Mouse (Mus musculus): ENCODE results near the gene Trim59. TPM values are rescaled to one million over a fixed set of nuclear protein-coding genes. Genes with fewer than 3 reads are reported as not detected.
A peak's percentile ranks its signal among the peaks of the same experiment; 100 is the strongest.

Trim59 gene
- polyA plus RNA-seq, 1 experiment from 2014 or later, result 112 TPM

GRCm38 (mm10) chr3:69004437-69005337 is 39.9 kb downstream of the Trim59 start, which contains the start of the genes Ift80 and Smc4:
Gene Ift80, minus strand, starts transcription at chr3:69004570.
Gene Smc4, plus strand, starts transcription at chr3:69004738.
- Histone ChIP-seq H3K27ac (peak within 1 kb of the TSS; percentile 66; the same call in 1 of the 2 replicates), H3K4me2 (replicated peaks) (peak within 1 kb of the TSS; percentile 80), H3K9me3 (no peaks in the 10 kb centered on the region), H3K4me3 (peak within 1 kb of the TSS; percentile 93), H3K27me3 (replicated peaks) (no peaks in the 10 kb centered on the region), H3K9ac (peak within 1 kb of the TSS; percentile 88), H3K36me3 (no peaks in the 10 kb centered on the region), H3K4me1 (peaks cover 15% of the 10 kb centered on the region)
- under 1% methylated on average over 70 of the region's 76 CpGs for WGBS
- ATAC-seq (ENCODE audit: low FRiP score, low read depth), result peak; percentile 95

- H3K9me3 ChIP-seq, result no peaks in the 10 kb centered on the region
- ATAC-seq (ENCODE audit: low FRiP score, low read depth), result peak; percentile 15
- H3K4me2 ChIP-seq (replicated peaks), result peak overlapping the region; percentile 80
- under 1% methylated on average over 7 of the region's 7 CpGs for WGBS
- no peaks in the 10 kb centered on the region for H3K36me3 ChIP-seq
- peaks cover 15% of the 10 kb centered on the region for H3K4me1 ChIP-seq
- peak overlapping the region; percentile 93 for H3K4me3 ChIP-seq
- H3K27ac ChIP-seq, result no peak overlapping the region
- H3K9ac ChIP-seq, result peak overlapping the region; percentile 53
- H3K27me3 ChIP-seq (replicated peaks), result no peaks in the 10 kb centered on the region
Measured at GRCm38 (mm10) chr3:69004055-69004436, 40.5 kb downstream of the Trim59 start.

GRCm38 (mm10) chr3:69002781-69003180 is 41.8 kb downstream of the Trim59 start:
- ATAC-seq (ENCODE audit: low FRiP score, low read depth), result no peak
- Histone ChIP-seq H3K27me3 (replicated peaks) (no peaks in the 10 kb centered on the region), H3K27ac (no peak overlapping the region), H3K4me1 (peaks cover 15% of the 10 kb centered on the region), H3K9ac (no peak overlapping the region), H3K36me3 (no peaks in the 10 kb centered on the region), H3K4me3 (no peak overlapping the region), H3K4me2 (replicated peaks) (no peak overlapping the region), H3K9me3 (no peaks in the 10 kb centered on the region)
- WGBS, result 95% methylated on average over 4 of the region's 4 CpGs

DNA sequence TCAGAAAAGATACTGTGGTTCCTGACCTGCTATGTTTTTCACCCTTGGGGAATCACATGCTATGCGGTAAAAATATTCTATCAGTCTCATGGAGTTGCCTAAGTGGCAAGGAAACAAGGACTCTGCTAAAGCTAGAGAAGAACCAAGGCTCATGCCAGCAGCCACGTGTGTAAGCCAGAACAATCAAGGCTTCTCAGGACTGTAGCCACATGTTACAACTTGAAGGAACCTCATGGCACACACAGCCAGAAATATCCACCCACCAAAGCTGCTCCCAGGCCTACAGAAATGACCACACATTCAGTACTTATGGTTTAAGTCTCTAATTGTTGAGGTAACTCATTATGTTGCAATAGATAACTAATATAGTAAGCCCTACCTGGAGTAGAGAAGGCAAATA is 58.0 kb downstream of the Trim59 start:
- 95% methylated on average over 2 of the region's 2 CpGs for WGBS
- H3K4me3 ChIP-seq, result no peak overlapping the region
- H3K4me2 ChIP-seq (replicated peaks), result no peak overlapping the region
- H3K36me3 ChIP-seq, result peaks cover 11% of the 10 kb centered on the region
- H3K9me3 ChIP-seq, result no peaks in the 10 kb centered on the region
- ATAC-seq (ENCODE audit: low FRiP score, low read depth), result no peak
- no peaks in the 10 kb centered on the region for H3K4me1 ChIP-seq
- no peak overlapping the region for H3K27ac ChIP-seq
- no peak overlapping the region for H3K9ac ChIP-seq
- no peaks in the 10 kb centered on the region for H3K27me3 ChIP-seq (replicated peaks)

MicroRNAs encoded within 50 kb of the gene (microRNA counts, 519-probe panel; counts per million panel counts)
- 7,774 counts per million, percentile 97 among the panel's probes with 10 or more counts for microRNA mmu-miR-15b

Small RNAs within 50 kb of the gene (microRNA-seq; reads per million reads assigned to microRNA genes)
- gene Mir15b, result 1,166 reads per million, percentile 80 among the genes with 10 or more reads in this experiment
- 268 reads per million, percentile 64 among the genes with 10 or more reads in this experiment for gene Mir16-2

Other genes starting within 250 kb of the Trim59 start
- gene 1110032F04Rik, start 175.2 kb downstream of the Trim59 start, polyA plus RNA-seq (2016; fragmentation: Nextera tagmentation; extraction: Ambion mirVana), result 3.9 and 4.6 TPM in 2 replicates
- gene Ift80, start 40.2 kb downstream of the Trim59 start, polyA plus RNA-seq (2016; fragmentation: Nextera tagmentation; extraction: Ambion mirVana), result 12.6 and 13.5 TPM in 2 replicates
- 125 TPM in 2 replicates for gene Smc4, start 40.0 kb downstream of the Trim59 start, polyA plus RNA-seq (2016; fragmentation: Nextera tagmentation; extraction: Ambion mirVana)
- gene Kpna4, start 82.4 kb upstream of the Trim59 start, polyA plus RNA-seq (2016; fragmentation: Nextera tagmentation; extraction: Ambion mirVana), result 48.7 and 53.5 TPM in 2 replicates
- gene Arl14, start 177.7 kb upstream of the Trim59 start, polyA plus RNA-seq (2016; fragmentation: Nextera tagmentation; extraction: Ambion mirVana), result not detected in 2 replicates

Data from neural tube, embryonic 12.5 days (tissue).